Mouse (Mus musculus): ENCODE results near the gene Adamtsl1. TPM values are rescaled to one million over a fixed set of nuclear protein-coding genes. Genes with fewer than 3 reads are reported as not detected.

The Adamtsl1 gene
- polyA plus RNA-seq, 1 experiment from 2014 or later, result 16.9 TPM

GRCm38 (mm10) chr4:86312366-86312765 lies 798.4 kb downstream of the Adamtsl1 start:
- H3K4me3 ChIP-seq, result no peak overlapping the region
- no peak overlapping the region for H3K9ac ChIP-seq
- H3K4me2 ChIP-seq, result no peak overlapping the region
- H3K4me1 ChIP-seq (replicated peaks), result no peaks in the 10 kb centered on the region
- H3K9me3 ChIP-seq, result no peaks in the 10 kb centered on the region
- WGBS, result 79% methylated on average over 2 of the region's 2 CpGs
- H3K27me3 ChIP-seq, result no peaks in the 10 kb centered on the region
- ATAC-seq (ENCODE audit: low read depth), result no peak; the same call in 1 of the 2 replicates
- H3K27ac ChIP-seq (replicated peaks), result no peak overlapping the region
- no peaks in the 10 kb centered on the region for H3K36me3 ChIP-seq

GRCm38 (mm10) chr4:86314442-86314841 lies 800.5 kb downstream of the Adamtsl1 start:
- ATAC-seq (ENCODE audit: low read depth), result no peak
- WGBS, result 87% methylated on average over 3 of the region's 3 CpGs
- no peak overlapping the region for H3K4me3 ChIP-seq

GRCm38 (mm10) chr4:86315122-86315521 lies 801.1 kb downstream of the Adamtsl1 start:
- H3K27me3 ChIP-seq, result no peaks in the 10 kb centered on the region
- 76% methylated on average over 4 of the region's 4 CpGs for WGBS
- no peaks in the 10 kb centered on the region for H3K36me3 ChIP-seq
- no peaks in the 10 kb centered on the region for H3K9me3 ChIP-seq
- no peak overlapping the region for H3K4me3 ChIP-seq
- H3K4me2 ChIP-seq, result no peak overlapping the region
- no peak overlapping the region for H3K27ac ChIP-seq (replicated peaks)
- no peaks in the 10 kb centered on the region for H3K4me1 ChIP-seq (replicated peaks)
- H3K9ac ChIP-seq, result no peak overlapping the region
- ATAC-seq (ENCODE audit: low read depth), result no peak

More at GRCm38 (mm10) chr4:86314442-86314841, 800.5 kb downstream of the Adamtsl1 start:
- H3K9me3 ChIP-seq, result no peaks in the 10 kb centered on the region
- no peak overlapping the region for H3K27ac ChIP-seq (replicated peaks)
- H3K27me3 ChIP-seq, result no peaks in the 10 kb centered on the region
- no peak overlapping the region for H3K4me2 ChIP-seq
- H3K4me1 ChIP-seq (replicated peaks), result no peaks in the 10 kb centered on the region
- no peak overlapping the region for H3K9ac ChIP-seq
- H3K36me3 ChIP-seq, result no peaks in the 10 kb centered on the region

GRCm38 (mm10) chr4:86317916-86318542 lies 804.1 kb downstream of the Adamtsl1 start:
- Histone ChIP-seq H3K4me1 (replicated peaks) (peaks cover under 1% of the 10 kb centered on the region; the same call in 1 of the 2 replicates), H3K27ac (replicated peaks) (no peak overlapping the region), H3K4me3 (no peak overlapping the region), H3K36me3 (no peaks in the 10 kb centered on the region), H3K4me2 (no peak overlapping the region), H3K27me3 (no peaks in the 10 kb centered on the region), H3K9ac (no peak overlapping the region), H3K9me3 (no peaks in the 10 kb centered on the region)
- WGBS, result 77% methylated on average over 3 of the region's 3 CpGs
- ATAC-seq (ENCODE audit: low read depth), result no peak

- Histone ChIP-seq H3K9me3 (no peaks in the 10 kb centered on the region), H3K9ac (no peak overlapping the region), H3K27ac (replicated peaks) (no peak overlapping the region), H3K4me1 (replicated peaks) (peaks cover 19% of the 10 kb centered on the region), H3K4me2 (no peak overlapping the region), H3K36me3 (no peaks in the 10 kb centered on the region), H3K27me3 (no peaks in the 10 kb centered on the region), H3K4me3 (no peak overlapping the region)
- no peak for ATAC-seq (ENCODE audit: low read depth)
- WGBS, result 64% methylated on average over 2 of the region's 2 CpGs
Observed at GRCm38 (mm10) chr4:86325411-86325810, 811.4 kb downstream of the Adamtsl1 start.

- 76% methylated on average over 5 of the region's 5 CpGs for WGBS
- H3K27ac ChIP-seq (replicated peaks), result no peak overlapping the region
- H3K9ac ChIP-seq, result no peak overlapping the region
- no peaks in the 10 kb centered on the region for H3K27me3 ChIP-seq
- no peaks in the 10 kb centered on the region for H3K36me3 ChIP-seq
- peaks cover 19% of the 10 kb centered on the region for H3K4me1 ChIP-seq (replicated peaks)
- H3K4me3 ChIP-seq, result no peak overlapping the region
- H3K4me2 ChIP-seq, result no peak overlapping the region
- H3K9me3 ChIP-seq, result no peaks in the 10 kb centered on the region
- no peak for ATAC-seq (ENCODE audit: low read depth)
Observed at GRCm38 (mm10) chr4:86326003-86326402, 812.0 kb downstream of the Adamtsl1 start.

GRCm38 (mm10) chr4:86326638-86327037 lies 812.7 kb downstream of the Adamtsl1 start:
- Histone ChIP-seq H3K36me3 (no peaks in the 10 kb centered on the region), H3K4me1 (replicated peaks) (peaks cover 19% of the 10 kb centered on the region), H3K9ac (no peak overlapping the region), H3K27ac (replicated peaks) (no peak overlapping the region), H3K4me3 (no peak overlapping the region), H3K4me2 (no peak overlapping the region), H3K9me3 (no peaks in the 10 kb centered on the region), H3K27me3 (no peaks in the 10 kb centered on the region)
- WGBS, result 81% methylated on average over 8 of the region's 8 CpGs
- ATAC-seq (ENCODE audit: low read depth), result no peak

GRCm38 (mm10) chr4:86329481-86329880 lies 815.5 kb downstream of the Adamtsl1 start:
- Histone ChIP-seq H3K36me3 (no peaks in the 10 kb centered on the region), H3K9me3 (no peaks in the 10 kb centered on the region), H3K4me3 (no peak overlapping the region), H3K4me2 (no peak overlapping the region), H3K4me1 (replicated peaks) (peaks cover 8% of the 10 kb centered on the region), H3K27ac (replicated peaks) (no peak overlapping the region), H3K27me3 (no peaks in the 10 kb centered on the region), H3K9ac (no peak overlapping the region)
- 95% methylated on average over 1 of the region's 1 CpGs for WGBS
- no peak for ATAC-seq (ENCODE audit: low read depth)

- H3K27me3 ChIP-seq, result no peaks in the 10 kb centered on the region
- peaks cover 6% of the 10 kb centered on the region for H3K4me1 ChIP-seq (replicated peaks)
- no peaks in the 10 kb centered on the region for H3K9me3 ChIP-seq
- H3K4me3 ChIP-seq, result no peak overlapping the region
- no peak overlapping the region for H3K27ac ChIP-seq (replicated peaks)
- no peak for ATAC-seq (ENCODE audit: low read depth)
- H3K9ac ChIP-seq, result no peak overlapping the region
- 46% methylated on average over 10 of the region's 10 CpGs for WGBS
- no peak overlapping the region for H3K4me2 ChIP-seq
- no peaks in the 10 kb centered on the region for H3K36me3 ChIP-seq
Observed at GRCm38 (mm10) chr4:86335861-86336415, 822.0 kb downstream of the Adamtsl1 start.

- no peak overlapping the region for H3K4me2 ChIP-seq
- no peak overlapping the region for H3K9ac ChIP-seq
- no peak overlapping the region for H3K4me3 ChIP-seq
- no peak overlapping the region for H3K27ac ChIP-seq (replicated peaks)
- WGBS, result 72% methylated on average over 6 of the region's 6 CpGs
- H3K27me3 ChIP-seq, result no peaks in the 10 kb centered on the region
- peaks cover 5% of the 10 kb centered on the region for H3K36me3 ChIP-seq
- H3K9me3 ChIP-seq, result no peaks in the 10 kb centered on the region
- H3K4me1 ChIP-seq (replicated peaks), result peaks cover 6% of the 10 kb centered on the region
- ATAC-seq (ENCODE audit: low read depth), result no peak
Observed at GRCm38 (mm10) chr4:86337216-86337765, 823.3 kb downstream of the Adamtsl1 start.

GRCm38 (mm10) chr4:86349341-86349740 lies 835.4 kb downstream of the Adamtsl1 start:
- Histone ChIP-seq H3K4me3 (no peak overlapping the region), H3K9me3 (no peaks in the 10 kb centered on the region), H3K4me1 (replicated peaks) (no peaks in the 10 kb centered on the region), H3K27me3 (no peaks in the 10 kb centered on the region), H3K9ac (no peak overlapping the region), H3K36me3 (no peaks in the 10 kb centered on the region), H3K4me2 (no peak overlapping the region), H3K27ac (replicated peaks) (no peak overlapping the region)
- 94% methylated on average over 4 of the region's 4 CpGs for WGBS
- no peak for ATAC-seq (ENCODE audit: low read depth)

- Histone ChIP-seq H3K4me3 (no peak overlapping the region), H3K4me1 (replicated peaks) (no peaks in the 10 kb centered on the region), H3K27me3 (no peaks in the 10 kb centered on the region), H3K36me3 (no peaks in the 10 kb centered on the region), H3K9me3 (no peaks in the 10 kb centered on the region), H3K4me2 (no peak overlapping the region), H3K27ac (replicated peaks) (no peak overlapping the region), H3K9ac (no peak overlapping the region)
- 85% methylated on average over 4 of the region's 4 CpGs for WGBS
- no peak for ATAC-seq (ENCODE audit: low read depth)
Observed at GRCm38 (mm10) chr4:86352121-86352520, 838.1 kb downstream of the Adamtsl1 start.

Data from neural tube, embryonic 13.5 days (tissue).